Mouse (Mus musculus): ENCODE data around the gene Crtc1. TPM values are rescaled to one million over a fixed set of nuclear protein-coding genes. Genes with fewer than 3 reads are reported as not detected.
A peak's percentile ranks its signal among the peaks of the same experiment; 100 is the strongest.

The Crtc1 gene
- 9.4 and 15.1 TPM in 2 replicates for polyA plus RNA-seq (2012; rRNA removed)

GRCm38 (mm10) chr8:70439055-70439847 lies at the start of gene Crtc1:
Crtc1 (minus strand) TSS chr8:70439579.
- TF ChIP-seq POLR2A (IDR thresholded peaks at IDR 0.05; ENCODE audit: low read depth, low read length) (peak; percentile 60; the same call in 1 of the 2 replicates), CTCF (IDR thresholded peaks at IDR 0.05; ENCODE audit: extremely low read depth, insufficient read length, insufficient replicate concordance, low read depth, low read length) (no peak)
- Histone ChIP-seq H3K36me3 (ENCODE audit: control insufficient read depth, insufficient read depth, low read length) (no peaks in the 10 kb centered on the region), H3K27ac (ENCODE audit: insufficient read depth, low read depth, low read length) (peak within 1 kb of the TSS; percentile 48; the same call in 1 of the 2 replicates), H3K4me3 (ENCODE audit: low read depth, low read length) (peak within 1 kb of the TSS; percentile 82), H3K27me3 (ENCODE audit: control insufficient read depth, insufficient read depth, low read length) (no peaks in the 10 kb centered on the region), H3K4me1 (ENCODE audit: control insufficient read depth, insufficient read depth, insufficient read length, low read length) (peaks cover 10% of the 10 kb centered on the region)
- under 1% methylated on average over 69 of the region's 70 CpGs for WGBS

DNA sequence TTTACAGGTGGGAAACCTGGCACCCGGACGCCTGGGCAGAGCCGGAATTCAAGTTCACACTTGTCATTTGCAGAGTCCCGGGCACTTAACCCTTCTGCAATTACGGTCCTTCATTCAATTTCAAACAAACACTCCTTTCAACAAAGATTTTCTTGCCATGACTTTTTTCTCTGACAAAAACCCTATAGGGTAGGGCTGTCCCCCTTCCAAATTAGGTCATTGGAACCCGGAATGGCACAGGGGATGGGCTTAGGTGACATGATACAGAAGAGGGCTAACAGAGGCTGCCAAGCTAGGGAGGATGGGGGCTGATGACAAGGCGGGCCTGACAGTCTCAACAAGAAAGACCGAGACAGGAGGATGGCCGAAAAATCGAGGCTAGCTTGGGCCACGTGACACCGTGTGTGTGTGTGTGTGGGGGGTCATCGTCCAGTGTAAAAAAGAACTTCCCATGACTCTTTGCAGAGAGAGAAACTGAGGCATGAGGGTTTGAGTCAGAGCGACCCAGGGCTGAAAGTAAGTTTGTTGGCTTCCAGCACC lies 49.6 kb upstream of the Crtc1 start:
- H3K36me3 ChIP-seq (ENCODE audit: control insufficient read depth, insufficient read depth, low read length) = no peaks in the 10 kb centered on the region
- peaks cover 7% of the 10 kb centered on the region; the same call in 1 of the 2 replicates for H3K4me1 ChIP-seq (ENCODE audit: control insufficient read depth, insufficient read depth, insufficient read length, low read length)
- no peak for TF ChIP-seq POLR2A (IDR thresholded peaks at IDR 0.05; ENCODE audit: low read depth, low read length)
- no peak for TF ChIP-seq CTCF (IDR thresholded peaks at IDR 0.05; ENCODE audit: extremely low read depth, insufficient read length, insufficient replicate concordance, low read depth, low read length)
- 6% methylated on average over 14 of the region's 14 CpGs for WGBS
- H3K4me3 ChIP-seq (ENCODE audit: low read depth, low read length) = peak overlapping the region; percentile 14; the same call in 1 of the 2 replicates
- peaks cover 82% of the 10 kb centered on the region for H3K27me3 ChIP-seq (ENCODE audit: control insufficient read depth, insufficient read depth, low read length)
- no peak overlapping the region for H3K27ac ChIP-seq (ENCODE audit: insufficient read depth, low read depth, low read length)

- H3K36me3 ChIP-seq (ENCODE audit: control insufficient read depth, insufficient read depth, low read length) = no peaks in the 10 kb centered on the region
- H3K27me3 ChIP-seq (ENCODE audit: control insufficient read depth, insufficient read depth, low read length) = peaks cover 75% of the 10 kb centered on the region
- peaks cover 7% of the 10 kb centered on the region; the same call in 1 of the 2 replicates for H3K4me1 ChIP-seq (ENCODE audit: control insufficient read depth, insufficient read depth, insufficient read length, low read length)
- H3K27ac ChIP-seq (ENCODE audit: insufficient read depth, low read depth, low read length) = no peak overlapping the region
- TF ChIP-seq CTCF (IDR thresholded peaks at IDR 0.05; ENCODE audit: extremely low read depth, insufficient read length, insufficient replicate concordance, low read depth, low read length) (no peak), POLR2A (IDR thresholded peaks at IDR 0.05; ENCODE audit: low read depth, low read length) (no peak)
- 6% methylated on average over 55 of the region's 55 CpGs for WGBS
- peak overlapping the region; percentile 37 for H3K4me3 ChIP-seq (ENCODE audit: low read depth, low read length)
Observed at GRCm38 (mm10) chr8:70487993-70488796, 48.8 kb upstream of the Crtc1 start.

- H3K36me3 ChIP-seq (ENCODE audit: control insufficient read depth, insufficient read depth, low read length) = no peaks in the 10 kb centered on the region
- H3K4me3 ChIP-seq (ENCODE audit: low read depth, low read length) = peak within 1 kb of the TSS; percentile 37
- peaks cover 66% of the 10 kb centered on the region for H3K27me3 ChIP-seq (ENCODE audit: control insufficient read depth, insufficient read depth, low read length)
- H3K27ac ChIP-seq (ENCODE audit: insufficient read depth, low read depth, low read length) = no peak within 1 kb of the TSS
- WGBS = 10% methylated on average over 33 of the region's 33 CpGs
- H3K4me1 ChIP-seq (ENCODE audit: control insufficient read depth, insufficient read depth, insufficient read length, low read length) = peaks cover 8% of the 10 kb centered on the region
- TF ChIP-seq CTCF (IDR thresholded peaks at IDR 0.05; ENCODE audit: extremely low read depth, insufficient read length, insufficient replicate concordance, low read depth, low read length) (no peak), POLR2A (IDR thresholded peaks at IDR 0.05; ENCODE audit: low read depth, low read length) (no peak)
Observed at GRCm38 (mm10) chr8:70486941-70487520, 47.7 kb upstream of the Crtc1 start, which contains the start of gene Tmem59l. Tmem59l (minus strand) TSS chr8:70487358.

DNA sequence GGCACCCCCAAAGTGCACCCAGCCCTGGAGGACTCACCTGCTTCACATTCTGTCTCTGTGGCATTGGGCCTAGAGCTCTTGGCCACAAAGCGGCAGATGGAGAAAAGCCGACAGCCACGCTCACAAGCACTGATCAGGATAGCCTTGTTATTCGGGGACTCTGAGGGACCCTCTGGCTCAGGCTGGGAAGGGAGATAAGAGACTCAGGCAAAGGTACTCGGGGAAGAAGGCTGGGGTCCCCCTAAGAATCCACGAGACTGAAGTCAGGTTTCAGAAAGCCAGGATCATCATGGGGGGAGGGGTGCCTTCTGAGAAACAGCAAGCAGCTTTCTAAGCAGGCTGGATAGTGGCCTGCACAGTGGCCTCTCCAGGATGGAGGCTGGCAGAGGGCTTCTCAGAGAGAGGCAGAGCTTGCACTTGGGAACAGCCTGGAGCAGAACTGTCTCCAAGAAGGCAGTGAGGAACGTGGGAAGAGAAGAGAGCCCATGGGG lies 46.9 kb upstream of the Crtc1 start:
- Histone ChIP-seq H3K4me1 (ENCODE audit: control insufficient read depth, insufficient read depth, insufficient read length, low read length) (peaks cover 14% of the 10 kb centered on the region), H3K36me3 (ENCODE audit: control insufficient read depth, insufficient read depth, low read length) (no peaks in the 10 kb centered on the region), H3K27me3 (ENCODE audit: control insufficient read depth, insufficient read depth, low read length) (peaks cover 58% of the 10 kb centered on the region), H3K4me3 (ENCODE audit: low read depth, low read length) (no peak overlapping the region), H3K27ac (ENCODE audit: insufficient read depth, low read depth, low read length) (no peak overlapping the region)
- TF ChIP-seq POLR2A (IDR thresholded peaks at IDR 0.05; ENCODE audit: low read depth, low read length) = no peak
- no peak for TF ChIP-seq CTCF (IDR thresholded peaks at IDR 0.05; ENCODE audit: extremely low read depth, insufficient read length, insufficient replicate concordance, low read depth, low read length)
- WGBS = 69% methylated on average over 7 of the region's 7 CpGs

GRCm38 (mm10) chr8:70482943-70483342 lies 43.6 kb upstream of the Crtc1 start:
- H3K4me3 ChIP-seq (ENCODE audit: low read depth, low read length) = no peak overlapping the region
- no peaks in the 10 kb centered on the region for H3K36me3 ChIP-seq (ENCODE audit: control insufficient read depth, insufficient read depth, low read length)
- H3K4me1 ChIP-seq (ENCODE audit: control insufficient read depth, insufficient read depth, insufficient read length, low read length) = peaks cover 10% of the 10 kb centered on the region; the same call in 1 of the 2 replicates
- no peak overlapping the region for H3K27ac ChIP-seq (ENCODE audit: insufficient read depth, low read depth, low read length)
- 72% methylated on average over 2 of the region's 2 CpGs for WGBS
- TF ChIP-seq CTCF (IDR thresholded peaks at IDR 0.05; ENCODE audit: extremely low read depth, insufficient read length, insufficient replicate concordance, low read depth, low read length) (no peak), POLR2A (IDR thresholded peaks at IDR 0.05; ENCODE audit: low read depth, low read length) (no peak)
- H3K27me3 ChIP-seq (ENCODE audit: control insufficient read depth, insufficient read depth, low read length) = peaks cover 25% of the 10 kb centered on the region
